Comparison of ENCODE assay signal across 7 mouse cellular contexts in the genomic region with DNA sequence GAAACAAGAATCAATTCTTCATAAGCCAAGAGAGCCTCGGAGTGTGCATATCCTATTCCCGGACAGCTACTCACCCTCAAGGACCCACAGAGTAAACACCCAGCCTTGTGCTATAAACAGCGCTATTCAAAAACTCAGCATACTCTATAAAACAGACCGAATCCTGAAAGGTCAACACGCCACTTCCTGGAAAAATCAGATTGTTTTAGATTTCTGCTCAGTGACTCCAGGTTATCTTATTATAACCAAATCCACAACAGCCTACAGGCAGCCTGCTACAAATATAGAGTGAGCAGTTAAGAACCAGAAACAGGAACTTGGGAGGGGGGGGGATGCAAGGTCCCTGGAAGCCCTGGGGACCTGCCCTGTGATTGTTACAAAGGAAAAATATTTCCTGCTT.
A peak's percentile ranks its signal among the peaks of the same experiment; 100 is the strongest.
DNase-seq lines count a peak whose midpoint lies in the region; ATAC-seq and TF ChIP-seq lines count a peak whose summit lies in the region.

No protein-coding gene starts in this region.

- H3K9me3 ChIP-seq in midbrain, embryonic 10.5 days (replicated peaks) = no peaks in the 10 kb centered on the region
- no peaks in the 10 kb centered on the region for H3K9me3 ChIP-seq in midbrain, postnatal 0 days (ENCODE audit: low read length)
- no peaks in the 10 kb centered on the region for H3K9me3 ChIP-seq in limb, embryonic 15.5 days

- no peak overlapping the region for H3K9ac ChIP-seq in midbrain, postnatal 0 days (replicated peaks; ENCODE audit: low read length, poor library complexity, severe bottlenecking)
- no peak overlapping the region for H3K9ac ChIP-seq in limb, embryonic 15.5 days

- TF ChIP-seq CTCF in midbrain, postnatal 0 days (IDR thresholded peaks at IDR 0.05) = no peak

- peak overlapping the region; percentile 79 for H3K27ac ChIP-seq in midbrain, embryonic 10.5 days (replicated peaks)
- no peak overlapping the region for H3K27ac ChIP-seq in midbrain, postnatal 0 days (ENCODE audit: low read depth, low read length)
- peak overlapping the region; percentile 22; the same call in 1 of the 2 replicates for H3K27ac ChIP-seq in limb, embryonic 15.5 days

- intact Hi-C loops in heart, postnatal 10 days (cut with DNase I) = loop anchor here (5.0 kb wide), 2 partner anchors 36 to 66 kb away; no protein-coding TSS in a partner anchor

- ATAC-seq in midbrain, postnatal 0 days (ENCODE audit: low FRiP score) = no peak
- ATAC-seq in limb, embryonic 15.5 days (ENCODE audit: insufficient number of reproducible peaks, low FRiP score, low TSS enrichment, low read depth) = no peak
- no peak for ATAC-seq in activated CD4-positive, CD25-positive, alpha-beta regulatory T cell, adult 4 months

- H3K4me1 ChIP-seq in midbrain, embryonic 10.5 days = peaks cover 34% of the 10 kb centered on the region
- H3K4me1 ChIP-seq in midbrain, postnatal 0 days (ENCODE audit: insufficient read depth, low read length) = peaks cover 7% of the 10 kb centered on the region; the same call in 1 of the 2 replicates
- peaks cover 9% of the 10 kb centered on the region; the same call in 1 of the 2 replicates for H3K4me1 ChIP-seq in limb, embryonic 15.5 days

- no peaks in the 10 kb centered on the region for H3K27me3 ChIP-seq in midbrain, embryonic 10.5 days (ENCODE audit: low read depth, poor library complexity, severe bottlenecking)
- no peaks in the 10 kb centered on the region for H3K27me3 ChIP-seq in midbrain, postnatal 0 days (ENCODE audit: insufficient read depth, low read length)
- H3K27me3 ChIP-seq in limb, embryonic 15.5 days = no peaks in the 10 kb centered on the region

- DNase-seq in midbrain, embryonic 10.5 days (ENCODE audit: low spot score) = no peak
- DNase-seq in midbrain, postnatal 0 days (ENCODE audit: low spot score) = no peak
- DNase-seq in heart, postnatal 10 days = peak; percentile 32 to 38
- no peak for DNase-seq in cerebellum, adult 18-20 months
- no peak for DNase-seq in layer of hippocampus, postnatal 10 days (ENCODE audit: low spot score in 2 of 2)

- no peak overlapping the region for H3K4me2 ChIP-seq in midbrain, postnatal 0 days (ENCODE audit: low read depth, low read length, poor library complexity, severe bottlenecking)
- no peak overlapping the region for H3K4me2 ChIP-seq in limb, embryonic 15.5 days

- H3K36me3 ChIP-seq in midbrain, embryonic 10.5 days = no peaks in the 10 kb centered on the region
- no peaks in the 10 kb centered on the region; the same call in 1 of the 2 replicates for H3K36me3 ChIP-seq in midbrain, postnatal 0 days (ENCODE audit: insufficient read depth, low read length)
- H3K36me3 ChIP-seq in limb, embryonic 15.5 days = 0 out of 2 replicates have a peak, but pooled peaks cover 3% of the 10 kb centered on the region

- H3K4me3 ChIP-seq in midbrain, embryonic 10.5 days = no peak overlapping the region
- no peak overlapping the region for H3K4me3 ChIP-seq in midbrain, postnatal 0 days (ENCODE audit: low read depth, low read length)
- H3K4me3 ChIP-seq in limb, embryonic 15.5 days = no peak overlapping the region

- 80% methylated on average over 5 of the region's 5 CpGs for WGBS in midbrain, embryonic 10.5 days
- 65% methylated on average over 5 of the region's 5 CpGs for WGBS in midbrain, postnatal 0 days
- WGBS in limb, embryonic 15.5 days = 59% methylated on average over 5 of the region's 5 CpGs

Comparison
In these comparisons a context has a peak if more than half of its experiments do, and no peak if none do; other contexts are left out.
1. DNase-seq: peak in heart, postnatal 10 days (2 of 2); none in midbrain, embryonic 10.5 days (single experiment), midbrain, postnatal 0 days (single experiment), cerebellum, adult 18-20 months (0 of 2) and layer of hippocampus, postnatal 10 days (0 of 2).